Mouse (Mus musculus) thymus, postnatal 4 days (tissue): ENCODE results near the gene Calr3.

Experiments
- DNase-seq: peaks from one replicate; pipeline ENCODE4 v3.0.0; 2021

Calr3 gene

DNA sequence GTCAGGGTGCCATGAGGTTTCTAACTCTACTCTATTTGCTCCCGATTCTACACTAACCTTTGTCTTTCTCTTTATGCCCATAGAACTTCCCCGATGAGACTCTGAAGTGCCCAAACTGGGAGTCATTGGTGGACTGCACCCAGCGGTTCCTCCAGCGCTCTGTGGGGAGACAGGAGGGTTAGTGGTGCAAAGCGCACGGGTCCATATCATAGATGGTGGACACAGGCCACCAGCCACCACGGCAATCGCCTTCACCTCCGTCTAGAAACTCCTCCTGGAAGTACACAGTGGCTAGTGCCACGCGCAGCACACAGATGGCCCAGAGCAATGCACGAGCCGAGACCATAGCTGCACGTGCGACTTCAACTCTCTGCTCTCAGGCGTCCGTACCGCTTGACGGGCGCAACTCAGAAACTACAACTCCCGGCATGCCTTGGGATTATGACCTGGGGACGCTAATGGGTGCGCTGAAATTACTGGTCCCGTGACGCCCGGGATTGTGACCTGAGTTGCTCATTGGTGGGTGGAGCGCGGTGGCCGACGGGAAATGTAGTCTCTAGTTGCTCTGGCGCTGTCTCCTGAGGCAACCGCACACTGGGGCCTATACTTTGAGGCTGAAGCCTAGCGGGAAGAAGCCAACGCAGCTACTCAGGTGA, at the start of gene Calr3, which contains the start of gene 1700030K09Rik:
Gene Calr3, minus strand, starts transcription at position 533 of the 656 bp plus-strand sequence.
Gene 1700030K09Rik, plus strand, starts transcription at position 543 of the 656 bp plus-strand sequence.
- DNase-seq = peak; percentile 98

DNA sequence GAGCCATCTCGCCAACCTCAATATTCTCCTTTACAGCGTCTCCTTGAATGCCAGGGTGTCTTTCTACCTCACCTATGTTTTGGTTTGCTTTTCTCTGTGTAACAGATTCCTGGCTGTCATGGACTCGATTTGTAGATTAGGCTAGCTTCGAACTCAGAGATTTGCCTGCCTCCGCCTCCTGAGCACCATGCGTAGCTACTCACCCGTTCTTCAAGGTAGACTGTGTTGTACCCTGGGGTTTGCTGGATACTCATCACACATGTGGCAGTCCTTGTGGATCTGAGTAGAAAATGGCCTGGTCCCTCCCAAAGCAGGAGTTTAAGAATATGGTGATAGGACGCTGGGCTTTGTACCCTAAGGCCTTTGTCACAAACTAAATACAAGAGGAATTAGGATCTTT, 49.7 kb upstream of the Calr3 start:
- DNase-seq = no peak

DNA sequence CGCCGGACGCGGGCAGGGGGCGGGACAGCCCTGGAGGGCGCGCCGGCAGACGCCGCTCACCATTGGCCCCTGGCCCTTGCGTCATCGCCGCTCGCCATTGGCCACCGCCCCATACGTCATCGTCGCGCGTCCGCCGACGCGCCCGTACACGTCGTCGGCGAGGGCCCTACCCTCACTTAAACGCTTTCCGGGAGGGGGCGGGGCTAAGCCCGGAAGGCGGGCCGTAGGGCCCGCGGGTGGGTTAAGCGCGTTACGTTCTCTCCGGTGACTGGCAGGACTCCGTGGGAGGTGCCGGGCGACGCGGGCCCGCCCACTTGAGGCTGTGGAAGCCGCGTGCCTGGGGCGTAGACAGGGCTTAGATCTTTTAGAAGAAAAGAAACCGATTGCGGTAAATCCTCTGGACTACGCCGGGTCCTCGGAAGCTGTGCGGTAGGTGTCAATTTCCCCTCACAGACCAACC, 49.0 kb upstream of the Calr3 start:
- peak; percentile 100 for DNase-seq

DNA sequence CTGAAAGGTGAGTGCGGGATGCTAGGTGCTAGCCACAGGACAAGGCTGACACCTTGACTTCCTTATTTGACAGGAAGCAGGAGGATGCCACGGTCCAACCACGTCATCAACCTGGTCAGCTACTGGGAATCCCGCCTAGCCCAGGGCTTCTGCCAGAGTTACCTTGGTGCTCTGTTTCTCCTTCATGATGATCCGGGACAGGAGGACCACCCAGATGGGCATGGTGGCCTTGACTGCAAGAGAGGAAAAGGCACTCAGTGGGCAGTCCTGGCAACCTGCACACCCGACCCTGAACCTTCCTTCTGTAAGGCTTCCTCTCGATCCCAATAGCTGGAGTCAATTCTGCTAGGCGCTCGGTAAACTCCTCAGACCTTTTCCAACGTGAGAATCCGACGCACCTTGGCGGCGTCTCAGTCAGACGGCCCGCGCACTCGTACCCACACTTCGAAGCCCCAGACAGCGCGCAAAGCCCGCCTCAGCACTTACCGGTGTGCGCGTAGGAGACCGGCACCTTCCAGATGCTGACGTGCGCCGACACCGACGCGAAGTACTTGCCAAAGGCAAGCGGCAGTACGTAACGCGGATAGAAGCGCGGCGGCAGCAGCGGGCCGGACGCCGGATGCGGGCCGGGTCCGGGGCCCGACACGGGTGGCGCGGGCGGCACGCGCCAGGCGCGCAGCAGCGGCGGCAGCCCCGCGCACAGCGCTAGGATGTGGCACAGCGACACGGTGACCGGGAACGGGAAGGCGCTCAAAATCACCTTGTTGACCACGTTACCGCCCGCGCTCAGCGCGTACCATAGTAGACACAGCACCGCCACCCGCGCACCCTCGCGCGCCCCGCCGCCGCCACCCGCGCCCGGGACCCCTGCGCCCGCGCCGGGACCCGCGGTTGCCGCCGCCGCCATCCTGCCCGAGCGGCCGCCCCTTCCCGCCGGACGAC, 48.3 kb upstream of the Calr3 start, which contains the start of gene Slc35e1:
Gene Slc35e1, minus strand, starts transcription at position 935 of the 942 bp plus-strand sequence.
- DNase-seq = no peak

DNA sequence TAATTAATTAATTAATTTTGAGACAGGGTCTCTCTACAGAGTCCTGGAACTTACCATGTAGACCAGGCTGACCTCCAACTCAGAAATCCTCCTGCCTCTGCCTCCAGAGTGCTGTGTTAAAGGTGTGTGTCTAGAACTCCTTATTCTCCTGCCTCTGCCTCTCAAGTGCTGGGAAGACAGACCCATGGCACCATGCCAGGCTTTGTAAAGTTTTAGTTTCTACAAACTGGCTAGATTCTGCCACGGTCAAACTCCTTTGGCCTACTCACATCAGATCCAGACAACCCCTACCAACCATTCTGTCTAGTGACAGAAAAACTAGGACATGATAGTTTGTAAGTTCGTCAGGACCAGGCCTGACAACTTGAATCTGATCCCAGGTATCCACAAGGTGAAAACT, 47.3 kb upstream of the Calr3 start:
- no peak for DNase-seq

DNA sequence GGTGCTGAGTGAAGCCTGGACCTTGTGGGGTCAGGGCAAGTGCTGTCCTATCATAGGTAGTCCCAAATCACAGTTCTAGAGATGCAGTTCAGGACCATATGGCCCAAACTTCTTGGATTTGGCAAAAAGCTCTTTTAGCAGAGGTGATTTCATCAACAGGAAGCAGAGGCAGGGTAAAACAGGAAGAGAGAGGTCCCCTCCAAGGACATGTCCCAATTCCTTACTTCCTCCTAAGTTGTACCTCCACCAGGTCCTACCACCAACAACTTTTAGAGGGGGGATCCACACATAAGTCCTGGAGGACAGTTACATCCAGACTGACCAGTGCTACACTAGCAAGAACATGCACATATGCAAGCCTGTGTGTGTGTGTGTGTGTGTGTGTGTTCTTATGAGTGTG, 43.3 kb upstream of the Calr3 start:
- DNase-seq = no peak

DNA sequence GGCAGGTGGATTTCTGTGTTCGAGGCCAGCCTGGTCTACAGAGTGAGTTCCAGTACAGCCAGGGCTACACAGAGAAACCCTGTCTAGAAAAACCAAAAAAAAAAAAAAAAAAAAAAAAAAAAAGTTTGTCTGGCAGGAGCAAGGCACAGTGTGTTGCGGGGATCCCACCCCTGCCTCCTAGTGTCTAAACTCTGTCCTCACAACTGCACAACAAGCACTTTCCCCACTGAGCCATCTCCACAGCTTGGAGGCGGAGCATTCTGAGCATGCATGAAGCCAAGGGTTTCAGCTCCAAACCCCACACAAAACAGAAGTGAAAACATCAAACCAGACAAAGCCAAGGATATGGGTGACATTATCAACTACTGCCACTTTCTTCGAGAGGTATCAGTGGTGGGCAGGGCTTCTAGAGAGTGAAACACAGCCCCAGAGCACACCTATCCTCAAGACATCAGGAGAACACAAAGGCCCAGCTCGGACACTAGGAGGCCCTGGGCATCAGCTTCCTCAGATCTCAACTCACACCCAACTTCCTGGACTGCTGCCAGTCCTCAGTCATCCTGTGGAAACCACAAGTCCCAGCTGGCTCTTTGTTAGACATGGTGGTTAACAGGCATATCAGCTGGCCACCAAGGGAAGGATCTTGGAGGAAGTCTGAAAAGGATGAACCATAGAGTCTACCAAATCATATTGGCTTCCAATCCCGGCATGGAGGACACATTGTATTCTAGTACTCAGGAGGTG, 42.0 kb upstream of the Calr3 start:
- peak; percentile 32 for DNase-seq

DNA sequence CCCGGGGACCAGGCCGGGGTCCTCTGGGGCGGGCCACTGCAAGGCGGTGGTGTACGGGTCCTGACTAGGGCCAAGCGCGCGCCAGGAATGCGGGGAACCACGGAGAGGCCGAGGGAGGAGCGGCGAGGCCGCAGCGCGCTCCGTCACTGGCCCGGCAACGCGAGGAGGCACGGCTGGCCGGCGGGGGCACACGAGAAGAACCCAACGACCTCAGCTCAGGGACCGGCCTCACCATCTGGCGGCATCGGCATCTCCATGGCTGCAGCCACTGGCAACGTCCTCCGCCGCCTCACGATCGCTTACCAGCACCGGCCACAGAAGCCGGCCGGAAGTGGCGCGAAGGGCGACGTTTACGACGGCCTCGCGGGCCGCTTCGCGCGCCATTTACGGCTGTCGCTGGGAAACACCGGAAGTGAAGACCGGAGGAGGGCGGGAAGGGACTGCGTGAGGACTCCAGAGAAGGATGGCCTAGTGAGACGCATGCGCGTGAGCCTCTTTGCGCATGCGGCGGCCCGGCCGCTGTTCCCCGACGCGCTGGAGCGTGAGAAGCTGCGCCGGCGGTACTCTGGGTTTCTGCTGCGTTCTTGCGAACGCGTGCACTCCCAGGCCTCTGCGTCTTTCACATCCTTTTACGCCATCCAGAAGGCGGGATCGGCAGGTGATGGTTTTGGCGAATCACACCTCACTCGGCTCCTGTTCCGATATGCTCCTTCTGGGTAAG, 31.3 kb upstream of the Calr3 start, which contains the start of gene Cherp:
Gene Cherp, minus strand, starts transcription at position 401 of the 721 bp plus-strand sequence.
- DNase-seq = peak; percentile 94

DNA sequence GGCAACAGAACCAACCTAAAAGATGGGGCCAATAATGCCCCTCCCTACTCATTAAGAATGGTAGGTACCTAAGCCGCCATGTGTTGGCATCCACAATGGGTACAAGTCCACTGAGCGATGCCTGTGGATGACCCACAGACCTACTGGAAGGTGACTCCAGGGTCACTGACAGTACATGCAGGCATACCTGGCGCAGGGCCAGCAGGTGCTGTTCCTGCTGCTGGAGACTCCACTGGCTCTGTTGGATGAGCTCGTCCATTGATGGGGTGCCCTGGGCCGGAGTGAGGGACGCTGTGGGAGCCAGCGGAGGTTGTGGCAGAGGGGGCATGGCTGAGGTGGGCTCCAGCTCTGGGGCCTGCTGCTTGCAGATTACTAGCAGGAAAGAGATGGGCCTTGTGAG, 27.0 kb upstream of the Calr3 start:
- no peak for DNase-seq

DNA sequence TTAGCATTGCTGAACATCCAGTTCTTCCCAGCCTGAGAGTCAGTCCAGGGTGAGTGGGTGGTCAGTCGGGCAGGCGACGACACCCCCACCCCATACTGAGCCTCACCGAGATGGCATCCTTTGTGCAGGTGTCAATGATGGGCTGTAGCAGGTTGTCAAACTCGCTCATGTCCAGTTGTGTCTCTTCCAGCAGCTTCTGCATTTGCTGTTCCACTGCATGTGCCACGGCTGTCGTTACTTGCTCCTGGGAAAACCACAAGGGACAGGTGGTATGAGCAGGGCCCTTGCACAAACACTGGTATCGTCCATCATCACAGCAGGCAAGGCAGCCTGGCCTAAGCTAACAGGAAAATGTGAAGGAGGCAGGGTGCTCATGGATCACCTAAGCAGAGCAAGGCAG, 26.3 kb upstream of the Calr3 start:
- DNase-seq = no peak

DNA sequence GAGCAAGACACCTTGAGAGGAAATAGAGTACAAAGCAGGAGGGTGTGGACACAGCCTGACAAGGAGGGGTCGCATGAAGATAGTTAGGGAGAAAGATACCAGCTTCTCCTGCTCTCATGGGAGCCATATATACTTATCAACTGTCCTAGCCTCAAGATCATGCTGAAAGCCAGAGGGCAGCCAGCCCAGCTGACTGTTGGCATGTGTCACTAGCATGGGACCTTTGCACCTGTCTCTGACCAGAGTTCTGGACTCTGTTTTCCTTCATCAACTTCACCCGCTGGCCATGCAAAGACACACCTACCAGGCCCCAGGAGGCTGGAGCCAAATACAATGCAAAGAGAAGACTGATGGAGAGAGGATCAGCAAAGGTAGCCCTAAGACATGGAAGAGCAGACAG, 25.6 kb upstream of the Calr3 start:
- no peak for DNase-seq

DNA sequence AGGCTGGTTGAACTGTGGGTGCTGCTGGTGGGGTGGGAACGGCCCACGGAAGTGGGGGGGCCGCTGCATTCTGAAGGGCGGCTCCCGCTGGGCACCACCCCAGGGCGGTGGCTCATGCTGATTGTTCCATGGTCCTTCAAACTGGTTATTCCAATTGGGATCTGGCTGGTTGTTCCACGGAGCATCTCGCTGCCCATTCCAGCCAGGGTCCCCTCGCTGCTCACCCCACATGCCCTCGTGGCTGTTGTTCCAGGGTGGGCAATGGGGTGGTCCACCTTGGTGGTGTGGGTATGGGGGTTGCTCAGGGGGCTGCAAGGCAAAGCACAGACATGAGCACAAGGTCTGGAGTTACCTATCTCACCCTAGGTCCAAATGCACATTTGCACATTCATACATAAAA, 20.5 kb upstream of the Calr3 start:
- DNase-seq = no peak

DNA sequence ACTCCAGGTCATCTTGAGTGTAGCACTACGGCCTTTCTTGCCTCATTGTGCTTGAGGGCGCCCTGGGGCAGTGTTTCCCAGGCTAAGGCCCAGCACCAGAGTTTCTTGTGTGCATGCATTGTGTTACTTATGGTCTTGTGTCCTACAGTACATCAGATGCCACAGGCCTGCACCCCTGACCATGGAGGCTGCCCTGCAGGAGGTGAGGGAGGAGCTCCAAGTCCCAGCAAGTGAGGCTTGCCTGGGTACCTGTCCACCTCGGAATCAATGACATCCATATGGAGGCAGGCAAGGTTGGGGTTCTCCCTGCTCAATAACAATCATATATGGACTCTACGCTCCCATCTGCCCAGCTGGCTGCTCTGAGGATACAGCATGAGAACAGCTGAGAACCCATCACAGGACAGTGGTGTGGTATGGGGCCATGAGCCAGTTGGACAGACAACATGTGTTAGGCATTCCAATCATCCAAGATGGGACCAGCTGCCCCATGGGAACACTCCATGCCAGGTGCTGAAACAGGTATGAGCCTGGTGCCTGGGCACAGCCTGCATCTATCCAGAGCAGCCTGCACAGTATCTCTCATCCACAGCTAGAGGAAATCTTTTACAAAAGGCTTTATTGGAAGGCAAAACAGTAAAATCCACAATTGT, 16.3 kb upstream of the Calr3 start:
- DNase-seq = no peak

DNA sequence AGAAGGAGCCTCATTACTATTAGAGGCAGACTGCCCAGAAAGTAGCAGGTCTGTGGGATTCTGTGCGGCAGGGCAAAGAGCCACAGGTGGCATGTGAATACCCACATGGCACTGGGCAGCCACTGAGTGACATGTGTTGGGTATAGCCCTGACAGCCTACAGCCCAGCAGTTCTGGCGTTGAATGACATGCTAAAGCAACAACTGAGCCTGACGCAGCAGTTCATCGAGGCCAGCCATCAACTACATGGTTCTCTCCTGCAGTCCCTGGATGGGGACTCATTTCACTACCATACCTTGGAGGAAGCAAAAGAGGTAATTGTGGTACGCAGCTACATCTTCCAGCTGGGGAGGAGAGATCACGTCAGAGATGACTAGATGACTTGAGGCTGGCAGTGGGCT, 14.8 kb upstream of the Calr3 start:
- DNase-seq = no peak

DNA sequence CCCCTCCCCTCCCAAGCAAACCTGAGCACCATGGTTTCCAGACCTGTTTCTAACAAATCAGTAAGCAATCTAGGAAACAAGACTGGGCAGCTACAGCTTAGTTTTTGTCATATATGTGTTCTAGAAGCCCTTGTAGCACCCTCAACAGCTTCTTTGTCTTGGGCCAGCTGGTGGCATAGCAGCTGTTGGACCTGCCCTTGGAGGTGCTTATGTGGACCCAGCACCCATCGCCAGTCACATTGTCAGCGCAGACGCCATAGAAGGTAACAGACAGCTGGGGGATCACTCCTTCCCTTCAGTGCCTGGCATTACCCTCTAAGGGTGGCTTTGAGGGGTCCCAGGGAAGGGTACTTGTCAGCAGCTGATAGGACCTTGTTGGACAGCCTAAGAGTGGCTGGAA, 14.1 kb upstream of the Calr3 start:
- DNase-seq = no peak

DNA sequence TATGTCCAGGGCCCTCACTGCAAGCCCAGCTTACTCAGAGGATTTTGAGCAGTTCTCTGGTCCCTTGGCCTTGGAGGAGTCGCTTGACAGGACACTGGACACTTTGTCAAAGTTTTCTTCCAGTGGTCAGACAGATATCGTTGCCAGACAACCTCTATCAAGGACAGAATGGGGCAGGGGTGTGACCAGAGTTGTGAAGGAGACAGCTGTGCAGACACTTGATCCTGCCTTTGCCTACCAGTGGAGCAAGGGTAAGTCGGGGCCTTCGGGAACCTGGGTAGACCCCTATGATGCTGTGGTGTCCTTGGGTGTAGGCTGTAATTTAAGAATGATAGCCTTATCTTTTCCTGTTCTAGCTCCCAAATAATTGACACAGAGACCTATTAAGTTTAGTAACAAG, 11.6 kb upstream of the Calr3 start:
- no peak for DNase-seq

DNA sequence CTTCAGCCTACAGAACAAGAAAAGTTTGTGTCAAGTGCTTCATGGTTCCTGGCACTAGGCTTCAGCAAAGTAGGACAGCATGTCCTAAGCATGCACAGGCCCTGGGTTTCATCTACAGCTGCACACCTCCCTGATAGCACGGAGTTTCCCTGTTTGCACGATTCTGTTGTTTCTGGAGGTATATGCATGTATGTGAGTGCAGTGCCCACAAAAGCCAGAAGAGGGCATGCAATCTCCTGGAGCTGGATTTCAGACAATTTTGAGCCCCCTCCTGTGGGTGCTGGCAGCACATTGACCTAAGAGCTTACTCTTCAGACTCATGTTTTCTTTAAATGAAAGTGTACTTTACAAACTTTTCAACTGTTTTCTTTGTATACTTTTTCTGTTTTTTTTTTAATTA, 10.2 kb upstream of the Calr3 start:
- DNase-seq = no peak

DNA sequence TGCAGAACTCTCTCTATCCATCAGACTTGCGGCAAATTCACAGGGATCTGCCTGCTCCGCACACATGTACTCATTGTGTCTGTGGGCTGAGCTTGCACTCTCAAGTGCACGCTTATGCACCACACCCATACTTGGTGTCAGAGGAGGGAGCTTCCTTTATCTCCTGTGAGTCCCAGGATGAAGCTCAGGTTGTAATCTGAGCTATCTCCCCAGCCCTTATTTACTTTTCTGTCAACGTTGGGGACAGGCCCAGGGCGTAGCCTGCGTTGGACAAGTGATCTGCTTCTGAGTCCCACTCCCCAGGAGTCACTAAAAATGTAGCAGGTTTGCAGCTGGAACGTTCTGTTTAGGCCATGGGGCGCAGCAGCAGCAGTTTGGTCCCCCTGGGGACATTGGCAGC, 7.8 kb upstream of the Calr3 start:
- DNase-seq = no peak

DNA sequence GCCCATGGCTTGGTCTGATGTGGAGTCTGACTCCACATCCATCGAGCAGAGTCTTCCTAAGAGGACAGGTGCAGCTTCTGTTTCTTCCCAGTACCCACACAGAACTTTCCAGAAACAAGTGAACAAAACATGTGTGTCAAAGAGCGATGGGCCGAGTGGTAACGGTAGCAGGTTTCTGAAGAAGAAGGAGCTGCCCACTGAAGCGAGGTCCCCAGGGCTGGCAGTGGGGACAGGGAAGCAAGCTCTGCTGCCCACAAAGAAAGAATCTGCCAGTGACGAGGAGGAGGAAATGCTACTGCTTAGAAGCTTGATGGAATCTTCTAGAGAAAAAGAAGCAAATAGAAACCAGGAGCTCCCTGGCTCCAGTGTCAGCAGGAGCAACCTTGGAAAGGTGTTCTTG, 1.4 kb upstream of the Calr3 start:
- DNase-seq = no peak

DNA sequence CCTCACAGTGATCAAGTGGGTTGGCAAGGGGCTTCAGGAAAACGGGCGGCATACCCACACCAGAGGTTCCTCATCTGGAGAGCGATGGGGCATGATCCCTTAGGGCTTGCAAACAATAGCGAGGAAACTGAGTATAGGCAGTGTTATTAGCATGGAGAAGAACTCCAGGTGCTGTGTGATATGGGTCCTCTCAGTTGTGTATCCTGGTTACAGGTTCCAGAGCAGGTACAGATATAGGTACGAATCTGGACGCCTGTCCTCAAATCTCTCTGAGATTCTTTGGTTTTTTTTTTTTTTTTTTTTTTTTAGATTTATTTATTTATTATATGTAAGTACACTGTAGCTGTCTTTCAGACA, 302 bp upstream of the Calr3 start:
- no peak for DNase-seq

DNA sequence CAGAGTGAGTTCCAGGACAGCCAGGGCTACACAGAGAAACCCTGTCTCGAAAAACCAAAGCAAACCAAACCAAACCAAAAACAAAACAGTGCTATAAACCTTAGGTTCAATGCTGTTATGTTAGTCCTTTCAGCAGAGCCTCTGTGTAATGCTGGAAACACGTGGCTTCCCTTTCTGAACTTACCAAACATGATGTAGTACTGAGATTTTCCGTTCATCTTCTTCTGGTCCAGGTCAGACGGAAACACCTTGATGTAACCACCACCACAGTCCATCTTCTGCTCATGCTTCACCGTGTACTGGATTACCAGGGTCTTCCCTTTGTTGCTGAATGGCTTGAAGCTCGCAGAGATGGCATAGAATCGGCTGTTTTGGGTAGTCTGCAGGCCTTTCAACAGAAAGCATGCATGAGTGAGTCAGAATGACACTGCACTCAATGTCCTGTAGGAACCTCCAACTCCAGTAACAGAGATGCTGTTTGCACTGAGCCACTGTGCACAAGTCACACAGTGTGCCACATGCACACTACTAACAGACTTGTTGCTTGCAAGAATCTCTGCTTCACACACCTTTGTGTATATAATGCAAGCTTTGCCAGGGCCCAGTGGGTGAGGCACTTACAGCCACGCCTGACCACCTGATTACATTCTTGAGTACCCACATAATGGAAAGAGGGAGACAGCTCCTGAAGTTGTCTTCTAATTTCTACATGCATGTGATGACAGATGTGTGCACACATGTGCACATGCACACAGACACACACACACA, 5.2 kb downstream of the Calr3 start:
- DNase-seq = no peak
